In the genomic region with DNA sequence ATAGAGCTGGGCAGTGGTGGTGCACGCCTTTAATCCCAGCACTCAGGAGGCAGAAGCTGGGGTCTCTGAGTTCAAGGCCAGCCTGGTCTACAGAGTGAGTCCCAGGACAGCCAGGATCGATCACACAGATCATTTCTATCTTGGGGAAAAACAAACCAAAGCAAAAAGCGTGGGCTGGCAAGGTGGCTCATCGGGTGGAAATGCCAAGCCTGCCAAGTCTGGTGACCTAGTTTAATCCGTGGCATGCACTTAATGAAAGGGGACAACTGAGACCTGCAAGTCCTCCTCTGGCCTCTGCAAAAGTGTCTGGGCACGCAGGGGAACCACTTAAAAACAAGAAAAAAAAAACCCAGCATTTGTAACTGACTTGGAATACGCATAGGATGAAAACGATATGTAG, we compare ENCODE assay signal across 13 mouse cellular contexts. TPM values are rescaled to one million over a fixed set of nuclear protein-coding genes. Genes with fewer than 3 reads are reported as not detected.
DNase-seq lines count a peak whose midpoint lies in the region; ATAC-seq and TF ChIP-seq lines count a peak whose summit lies in the region.
"Had no signal": no experiment of that assay in that cellular context is flagged by ENCODE, and none has a peak within 500 bp of the region (broad histone marks: within the 10 kb centered on the region; RNA-seq: fewer than 3 reads in every experiment).

No protein-coding gene starts in this region.

- ATAC-seq in lung, postnatal 0 days, result no peak
- ATAC-seq in stomach, embryonic 14.5 days (ENCODE audit: insufficient number of reproducible peaks, insufficient read depth, low FRiP score, low read depth), result 0 out of 2 replicates have a peak, but pooled peaks have one; percentile 2
- ATAC-seq in inflammation-experienced regulatory T-cells, adult 6 months, result no peak

- H3K27ac ChIP-seq in lung, postnatal 0 days (ENCODE audit: low read length), result no peak overlapping the region
- H3K27ac ChIP-seq in embryonic facial prominence, embryonic 10.5 days (replicated peaks), result no peak overlapping the region
- no peak overlapping the region for H3K27ac ChIP-seq in stomach, embryonic 14.5 days (ENCODE audit: low read length)
- H3K27ac ChIP-seq: forebrain, embryonic 12.5 days; hindbrain, embryonic 15.5 days had no signal

- peak; percentile 25 to 35 for DNase-seq in cerebellum, postnatal 10 days
- DNase-seq in cerebellum, postnatal 4 days (ENCODE audit: low spot score in 2 of 2), result no peak
- no peak for DNase-seq in lung, postnatal 0 days (ENCODE audit: low spot score)
- DNase-seq in lung, adult 2 months, result no peak
- DNase-seq in embryonic facial prominence, embryonic 10.5 days (ENCODE audit: low spot score), result no peak
- no peak for DNase-seq in urinary bladder, postnatal 25 days (ENCODE audit: low spot score)

- H3K9me3 ChIP-seq in lung, postnatal 0 days (ENCODE audit: low read length), result no peaks in the 10 kb centered on the region
- no peaks in the 10 kb centered on the region for H3K9me3 ChIP-seq in embryonic facial prominence, embryonic 10.5 days
- no peaks in the 10 kb centered on the region for H3K9me3 ChIP-seq in stomach, embryonic 14.5 days (ENCODE audit: control insufficient read depth, low read depth, low read length)
- H3K9me3 ChIP-seq: forebrain, embryonic 12.5 days; heart, embryonic 15.5 days; hindbrain, embryonic 15.5 days; midbrain, embryonic 13.5 days had no signal

- no peak for TF ChIP-seq POLR2A in lung, adult 2 months (IDR thresholded peaks at IDR 0.05; ENCODE audit: borderline replicate concordance, extremely low read depth, low read depth, low read length)

- H3K27me3 ChIP-seq in lung, postnatal 0 days (replicated peaks; ENCODE audit: insufficient read depth, low read length), result no peaks in the 10 kb centered on the region
- no peaks in the 10 kb centered on the region; the same call in 1 of the 2 replicates for H3K27me3 ChIP-seq in embryonic facial prominence, embryonic 10.5 days (replicated peaks; ENCODE audit: low read depth, poor library complexity, severe bottlenecking)
- H3K27me3 ChIP-seq in stomach, embryonic 14.5 days (ENCODE audit: control insufficient read depth, insufficient read depth, low read length), result no peaks in the 10 kb centered on the region
- H3K27me3 ChIP-seq: heart, embryonic 15.5 days; Patski had no signal

- TF ChIP-seq EP300 in lung, postnatal 0 days (IDR thresholded peaks at IDR 0.05), result no peak

- no peak overlapping the region for H3K9ac ChIP-seq in lung, postnatal 0 days (replicated peaks; ENCODE audit: low read depth)
- no peak overlapping the region for H3K9ac ChIP-seq in stomach, embryonic 14.5 days (replicated peaks; ENCODE audit: low read depth, low read length)
- H3K9ac ChIP-seq: forebrain, embryonic 12.5 days; heart, embryonic 15.5 days; hindbrain, embryonic 15.5 days; midbrain, embryonic 13.5 days had no signal

- H3K4me2 ChIP-seq in lung, postnatal 0 days (replicated peaks; ENCODE audit: low read depth, low read length), result 0 out of 2 replicates have a peak overlapping the region, but pooled peaks have one; percentile 17
- H3K4me2 ChIP-seq in stomach, embryonic 14.5 days (replicated peaks; ENCODE audit: low read depth, low read length), result no peak overlapping the region
- H3K4me2 ChIP-seq: forebrain, embryonic 12.5 days; hindbrain, embryonic 15.5 days; midbrain, embryonic 13.5 days had no signal

- no peaks in the 10 kb centered on the region for H3K36me3 ChIP-seq in lung, postnatal 0 days (ENCODE audit: insufficient read depth, low read length)
- no peaks in the 10 kb centered on the region for H3K36me3 ChIP-seq in embryonic facial prominence, embryonic 10.5 days (replicated peaks)
- H3K36me3 ChIP-seq in stomach, embryonic 14.5 days (ENCODE audit: control insufficient read depth, insufficient read depth, low read length), result no peaks in the 10 kb centered on the region
- H3K36me3 ChIP-seq: forebrain, embryonic 12.5 days; heart, embryonic 15.5 days; hindbrain, embryonic 15.5 days; midbrain, embryonic 13.5 days had no signal

- 65% methylated on average over 8 of the region's 8 CpGs for WGBS in lung, postnatal 0 days
- WGBS in lung, adult 2 months, result 50% methylated on average over 8 of the region's 8 CpGs
- WGBS in embryonic facial prominence, embryonic 10.5 days, result 77% methylated on average over 8 of the region's 8 CpGs
- 73% methylated on average over 8 of the region's 8 CpGs for WGBS in stomach, embryonic 14.5 days

- TF ChIP-seq CTCF in lung, postnatal 0 days (IDR thresholded peaks at IDR 0.05), result no peak
- TF ChIP-seq CTCF in lung, adult 2 months (IDR thresholded peaks at IDR 0.05; ENCODE audit: insufficient read depth, low read length), result no peak

- H3K4me1 ChIP-seq in lung, postnatal 0 days (ENCODE audit: insufficient read depth, low read depth, low read length), result peaks cover 7% of the 10 kb centered on the region; the same call in 1 of the 2 replicates
- H3K4me1 ChIP-seq in lung, adult 2 months (ENCODE audit: control insufficient read depth, insufficient read depth, low read length), result peaks cover 8% of the 10 kb centered on the region
- H3K4me1 ChIP-seq in embryonic facial prominence, embryonic 10.5 days, result peaks cover 31% of the 10 kb centered on the region
- peaks cover 2% of the 10 kb centered on the region; the same call in 1 of the 2 replicates for H3K4me1 ChIP-seq in stomach, embryonic 14.5 days (ENCODE audit: control insufficient read depth, insufficient read depth, low read length)

- H3K4me3 ChIP-seq in lung, postnatal 0 days (ENCODE audit: low read depth, low read length), result no peak overlapping the region
- no peak overlapping the region for H3K4me3 ChIP-seq in lung, adult 2 months (replicated peaks; ENCODE audit: extremely low read depth, low read depth, low read length)
- 0 out of 2 replicates have a peak overlapping the region, but pooled peaks have one; percentile 11 for H3K4me3 ChIP-seq in embryonic facial prominence, embryonic 10.5 days
- no peak overlapping the region for H3K4me3 ChIP-seq in stomach, embryonic 14.5 days (ENCODE audit: low read depth, low read length)
- H3K4me3 ChIP-seq: forebrain, embryonic 12.5 days; hindbrain, embryonic 15.5 days; midbrain, embryonic 13.5 days had no signal

RNA-seq across cellular contexts. Expression of a gene that starts 26.2 kb away (rescaled TPM):
- polyA plus RNA-seq in lung, postnatal 0 days (2015; fragmentation: Nextera tagmentation; extraction: Ambion mirVana), result 18,716 and 19,008 TPM in 2 replicates
- 5,708 and 6,451 TPM in 2 replicates for polyA plus RNA-seq in lung, adult 2 months (2012; rRNA removed)
- 15,960 and 16,856 TPM in 2 replicates for polyA plus RNA-seq in embryonic facial prominence, embryonic 10.5 days (2016; fragmentation: Nextera tagmentation; extraction: Ambion mirVana)
- 17,142 and 17,567 TPM in 2 replicates for polyA plus RNA-seq in stomach, embryonic 14.5 days (2014; fragmentation: Nextera tagmentation; extraction: Ambion mirVana)
- polyA plus RNA-seq in inflammation-experienced regulatory T-cells, adult 6 months (2017; shearing (Covaris generic)), result over 10,000 TPM; 20,020 to 68,742 (median 52,499) TPM

RNA-seq across cellular contexts. Expression of a gene that starts 27.4 kb away (rescaled TPM):
- 69.1 and 81.4 TPM in 2 replicates for polyA plus RNA-seq in lung, postnatal 0 days (2015; fragmentation: Nextera tagmentation; extraction: Ambion mirVana)
- polyA plus RNA-seq in lung, adult 2 months (2012; rRNA removed), result 21.0 and 26.3 TPM in 2 replicates
- 759 and 790 TPM in 2 replicates for polyA plus RNA-seq in embryonic facial prominence, embryonic 10.5 days (2016; fragmentation: Nextera tagmentation; extraction: Ambion mirVana)
- 232 and 251 TPM in 2 replicates for polyA plus RNA-seq in stomach, embryonic 14.5 days (2014; fragmentation: Nextera tagmentation; extraction: Ambion mirVana)
- 1 to 10 TPM in 1 of 3 experiments, not detected in 2; 1.2 TPM for polyA plus RNA-seq in inflammation-experienced regulatory T-cells, adult 6 months (2017; shearing (Covaris generic))

RNA-seq across cellular contexts. Expression of a gene that starts 37.5 kb away (rescaled TPM):
- 6.3 and 7.9 TPM in 2 replicates for polyA plus RNA-seq in lung, postnatal 0 days (2015; fragmentation: Nextera tagmentation; extraction: Ambion mirVana)
- polyA plus RNA-seq in lung, adult 2 months (2012; rRNA removed), result 21.3 and 22.5 TPM in 2 replicates
- 25.6 and 25.9 TPM in 2 replicates for polyA plus RNA-seq in embryonic facial prominence, embryonic 10.5 days (2016; fragmentation: Nextera tagmentation; extraction: Ambion mirVana)
- 9.1 and 10.5 TPM in 2 replicates for polyA plus RNA-seq in stomach, embryonic 14.5 days (2014; fragmentation: Nextera tagmentation; extraction: Ambion mirVana)
- polyA plus RNA-seq in inflammation-experienced regulatory T-cells, adult 6 months (2017; shearing (Covaris generic)), result 1 to 10 TPM; 4.6 to 5.8 (median 5.5) TPM

Comparison
In these comparisons a context has a peak if more than half of its experiments do, and no peak if none do; other contexts are left out.
1. DNase-seq: peak in cerebellum, postnatal 10 days (2 of 2); none in cerebellum, postnatal 4 days (0 of 2), lung, postnatal 0 days (single experiment), lung, adult 2 months (single experiment), embryonic facial prominence, embryonic 10.5 days (single experiment) and urinary bladder, postnatal 25 days (single experiment).